Mouse (Mus musculus): ENCODE measurements at regions not wholly inside any gene's neighbourhood (a gene's known extent, or its start where the extent isn't known, plus 50 kb on each side); places are given as distances from the start of the nearest gene placed in this dataset.

DNA sequence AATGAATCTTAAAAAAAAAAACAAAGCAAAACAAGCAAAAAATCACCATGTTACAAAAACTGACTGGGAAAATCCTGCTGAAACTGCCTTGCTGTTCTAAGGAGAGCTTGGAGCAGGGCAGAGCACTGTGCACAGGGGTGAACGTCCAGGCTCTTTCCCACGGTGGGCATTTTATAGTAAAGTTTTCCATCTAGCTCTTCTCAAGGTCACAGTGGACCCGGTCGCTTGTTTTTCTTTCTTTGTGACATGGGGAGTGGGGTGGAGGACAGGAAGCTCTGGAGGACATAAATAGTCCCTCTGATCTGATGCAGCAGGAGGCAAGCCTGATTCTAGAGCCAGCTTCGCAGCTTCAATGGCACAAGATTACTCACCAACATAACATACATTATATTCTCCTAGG lies 395.9 kb upstream of the Zmiz1 start:
- 52% methylated on average over 5 of the region's 5 CpGs for WGBS
- H3K4me1 ChIP-seq = peaks cover 46% of the 10 kb centered on the region

GRCm38 (mm10) chr14:25064190-25064947 lies 394.6 kb upstream of the Zmiz1 start:
- WGBS = 28% methylated on average over 8 of the region's 8 CpGs
- peaks cover 42% of the 10 kb centered on the region for H3K4me1 ChIP-seq
- H3K4me3 ChIP-seq = no peak overlapping the region
- peak overlapping the region; percentile 7 for H3K27ac ChIP-seq
- ATAC-seq (ENCODE audit: insufficient number of reproducible peaks, insufficient read depth, low FRiP score, low TSS enrichment) = peak; percentile 68
- H3K27me3 ChIP-seq = no peaks in the 10 kb centered on the region
- H3K9ac ChIP-seq = 0 out of 2 replicates have a peak overlapping the region, but pooled peaks have one; percentile 10
- H3K9me3 ChIP-seq = no peaks in the 10 kb centered on the region
- no peaks in the 10 kb centered on the region for H3K36me3 ChIP-seq
- H3K4me2 ChIP-seq (replicated peaks) = no peak overlapping the region

More for the DNA sequence above, 395.9 kb upstream of the Zmiz1 start:
- H3K9me3 ChIP-seq = no peaks in the 10 kb centered on the region
- ATAC-seq (ENCODE audit: insufficient number of reproducible peaks, insufficient read depth, low FRiP score, low TSS enrichment) = no peak
- H3K4me2 ChIP-seq (replicated peaks) = no peak overlapping the region
- no peaks in the 10 kb centered on the region for H3K36me3 ChIP-seq
- no peak overlapping the region for H3K4me3 ChIP-seq
- H3K27ac ChIP-seq = 0 out of 2 replicates have a peak overlapping the region, but pooled peaks have one; percentile 7
- H3K9ac ChIP-seq = no peak overlapping the region
- H3K27me3 ChIP-seq = no peaks in the 10 kb centered on the region

DNA sequence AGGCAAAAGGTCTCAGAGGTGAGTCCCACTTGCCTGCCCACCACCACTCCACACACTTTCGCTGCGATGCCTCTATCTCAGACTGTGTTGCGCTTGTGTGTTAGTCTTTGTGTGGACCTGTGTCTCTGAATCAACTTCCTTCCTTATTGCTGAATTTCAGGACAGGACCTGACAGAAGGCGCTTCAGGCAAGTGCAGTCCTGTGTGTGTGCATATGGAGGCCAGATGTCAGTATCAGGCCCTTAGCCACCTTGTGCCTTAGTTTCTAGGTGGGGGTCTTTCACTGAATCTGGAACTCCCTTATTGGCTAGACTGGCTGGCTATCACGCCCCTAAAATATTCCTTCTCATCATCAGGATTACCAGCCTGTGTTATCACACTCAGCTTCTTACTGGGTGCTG lies 391.6 kb upstream of the Zmiz1 start:
- no peak for ATAC-seq (ENCODE audit: insufficient number of reproducible peaks, insufficient read depth, low FRiP score, low TSS enrichment)
- no peak overlapping the region for H3K4me2 ChIP-seq (replicated peaks)
- no peaks in the 10 kb centered on the region for H3K27me3 ChIP-seq
- peaks cover 42% of the 10 kb centered on the region for H3K4me1 ChIP-seq
- no peak overlapping the region for H3K9ac ChIP-seq
- no peak overlapping the region for H3K4me3 ChIP-seq
- H3K36me3 ChIP-seq = no peaks in the 10 kb centered on the region
- no peak overlapping the region for H3K27ac ChIP-seq
- WGBS = 45% methylated on average over 5 of the region's 5 CpGs
- H3K9me3 ChIP-seq = no peaks in the 10 kb centered on the region

GRCm38 (mm10) chr14:25068430-25068829 lies 390.6 kb upstream of the Zmiz1 start:
- H3K4me1 ChIP-seq = peaks cover 39% of the 10 kb centered on the region

GRCm38 (mm10) chr14:25073143-25073542 lies 385.8 kb upstream of the Zmiz1 start:
- 58% methylated on average over 5 of the region's 5 CpGs for WGBS
- Histone ChIP-seq H3K9ac (no peak overlapping the region), H3K4me3 (no peak overlapping the region), H3K4me1 (no peaks in the 10 kb centered on the region), H3K27me3 (no peaks in the 10 kb centered on the region), H3K9me3 (no peaks in the 10 kb centered on the region), H3K4me2 (replicated peaks) (no peak overlapping the region), H3K36me3 (no peaks in the 10 kb centered on the region), H3K27ac (no peak overlapping the region)
- ATAC-seq (ENCODE audit: insufficient number of reproducible peaks, insufficient read depth, low FRiP score, low TSS enrichment) = no peak

More at GRCm38 (mm10) chr14:25068430-25068829, 390.6 kb upstream of the Zmiz1 start:
- Histone ChIP-seq H3K36me3 (no peaks in the 10 kb centered on the region), H3K4me3 (no peak overlapping the region), H3K27ac (no peak overlapping the region), H3K4me2 (replicated peaks) (no peak overlapping the region), H3K27me3 (no peaks in the 10 kb centered on the region), H3K9me3 (no peaks in the 10 kb centered on the region), H3K9ac (no peak overlapping the region)
- WGBS = 41% methylated on average over 8 of the region's 8 CpGs
- no peak for ATAC-seq (ENCODE audit: insufficient number of reproducible peaks, insufficient read depth, low FRiP score, low TSS enrichment)

DNA sequence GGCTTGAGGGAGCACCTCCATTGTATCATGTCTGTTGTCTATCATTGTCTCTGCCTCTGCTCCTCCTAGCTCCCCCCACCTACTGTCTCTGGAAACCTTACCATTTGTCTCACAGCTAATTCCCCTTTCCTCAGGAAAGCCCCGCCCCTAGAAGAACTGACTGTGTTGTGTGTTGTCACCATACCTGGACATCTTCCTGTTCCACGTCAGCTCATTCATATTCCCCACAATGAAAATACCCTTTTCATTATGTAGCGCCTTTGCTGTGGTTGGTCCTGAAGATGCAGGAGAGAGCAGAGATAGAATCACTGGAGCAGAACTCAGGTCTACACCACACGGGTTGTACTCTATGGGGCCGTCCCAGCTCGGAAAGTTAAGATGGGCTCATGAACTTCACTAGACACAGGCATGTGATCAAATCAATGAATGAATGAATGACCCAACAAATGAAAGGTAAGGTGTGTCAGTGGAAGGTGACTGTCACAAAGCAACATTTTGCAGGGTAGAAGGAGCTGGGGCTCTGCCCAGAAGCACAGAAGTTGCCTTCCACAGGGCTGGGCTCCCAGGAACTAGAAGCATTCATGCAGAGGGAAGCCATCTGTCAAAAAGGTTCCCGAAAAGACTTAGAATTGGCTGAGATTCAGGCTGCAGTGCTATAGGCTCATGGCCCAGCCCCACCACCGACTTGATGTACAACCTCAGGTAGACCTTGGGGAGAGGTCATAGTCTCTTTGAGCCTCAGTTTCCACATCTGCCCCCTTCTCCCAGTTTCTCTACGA lies 384.8 kb upstream of the Zmiz1 start:
- WGBS = 89% methylated on average over 9 of the region's 9 CpGs
- no peaks in the 10 kb centered on the region for H3K4me1 ChIP-seq
- no peaks in the 10 kb centered on the region for H3K36me3 ChIP-seq
- H3K4me2 ChIP-seq (replicated peaks) = no peak overlapping the region
- no peaks in the 10 kb centered on the region for H3K9me3 ChIP-seq
- H3K4me3 ChIP-seq = no peak overlapping the region
- H3K27ac ChIP-seq = no peak overlapping the region
- no peak for ATAC-seq (ENCODE audit: insufficient number of reproducible peaks, insufficient read depth, low FRiP score, low TSS enrichment)
- H3K9ac ChIP-seq = no peak overlapping the region
- H3K27me3 ChIP-seq = no peaks in the 10 kb centered on the region

DNA sequence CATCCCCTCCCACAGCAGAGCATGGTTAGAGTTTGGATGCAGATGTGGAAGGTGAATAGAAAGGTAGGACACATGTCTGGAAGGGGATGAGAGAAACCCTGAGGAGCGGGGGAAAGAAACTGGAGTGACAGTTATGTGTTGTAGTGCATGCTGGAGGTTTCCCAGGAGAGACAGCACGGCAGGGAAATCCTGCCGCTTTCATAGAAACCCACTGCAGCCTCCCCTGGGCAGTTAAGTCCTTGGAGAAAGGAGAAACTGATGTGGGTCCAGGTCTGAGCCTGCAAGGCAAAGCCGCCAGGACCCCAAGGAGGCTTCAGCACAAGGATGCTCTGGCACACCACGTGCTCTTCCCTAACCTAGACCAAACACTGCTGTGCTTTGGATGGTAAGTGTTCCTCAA lies 384.1 kb upstream of the Zmiz1 start:
- Histone ChIP-seq H3K9ac (no peak overlapping the region), H3K9me3 (no peaks in the 10 kb centered on the region), H3K4me3 (no peak overlapping the region), H3K27ac (no peak overlapping the region), H3K4me1 (no peaks in the 10 kb centered on the region), H3K4me2 (replicated peaks) (no peak overlapping the region), H3K36me3 (no peaks in the 10 kb centered on the region), H3K27me3 (no peaks in the 10 kb centered on the region)
- 90% methylated on average over 5 of the region's 5 CpGs for WGBS
- ATAC-seq (ENCODE audit: insufficient number of reproducible peaks, insufficient read depth, low FRiP score, low TSS enrichment) = no peak

- 70% methylated on average over 3 of the region's 3 CpGs for WGBS
- Histone ChIP-seq H3K4me3 (no peak overlapping the region), H3K4me2 (replicated peaks) (no peak overlapping the region), H3K36me3 (no peaks in the 10 kb centered on the region), H3K9ac (no peak overlapping the region), H3K9me3 (no peaks in the 10 kb centered on the region), H3K4me1 (no peaks in the 10 kb centered on the region), H3K27me3 (no peaks in the 10 kb centered on the region), H3K27ac (no peak overlapping the region)
- no peak for ATAC-seq (ENCODE audit: insufficient number of reproducible peaks, insufficient read depth, low FRiP score, low TSS enrichment)
Measured at GRCm38 (mm10) chr14:25080431-25080830, 378.6 kb upstream of the Zmiz1 start.

GRCm38 (mm10) chr14:25083847-25084246 lies 375.1 kb upstream of the Zmiz1 start:
- Histone ChIP-seq H3K4me3 (no peak overlapping the region), H3K4me1 (no peaks in the 10 kb centered on the region), H3K27ac (no peak overlapping the region), H3K9me3 (no peaks in the 10 kb centered on the region), H3K9ac (no peak overlapping the region), H3K27me3 (no peaks in the 10 kb centered on the region), H3K36me3 (no peaks in the 10 kb centered on the region), H3K4me2 (replicated peaks) (no peak overlapping the region)
- no peak for ATAC-seq (ENCODE audit: insufficient number of reproducible peaks, insufficient read depth, low FRiP score, low TSS enrichment)
- 76% methylated on average over 4 of the region's 4 CpGs for WGBS

DNA sequence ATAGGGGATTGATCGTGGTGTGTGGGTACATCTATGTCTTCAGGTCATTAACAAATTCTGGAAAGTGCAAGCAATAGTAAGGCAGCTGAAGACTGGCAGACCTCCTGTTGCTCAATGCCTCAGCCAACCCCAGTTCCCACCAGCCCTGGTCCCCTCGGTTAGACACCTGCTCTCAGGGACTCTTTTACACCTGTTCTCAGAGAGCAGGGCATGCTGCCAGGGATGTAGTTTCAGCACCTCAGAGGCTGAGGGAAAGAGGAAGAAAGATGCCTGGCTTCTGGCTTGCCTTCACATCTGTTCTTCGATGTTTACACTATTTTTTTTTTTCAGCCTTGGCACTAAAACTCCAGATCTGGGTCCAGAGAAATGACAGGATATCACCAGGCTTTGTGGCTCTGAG lies 362.2 kb upstream of the Zmiz1 start:
- 86% methylated on average over 3 of the region's 3 CpGs for WGBS

GRCm38 (mm10) chr14:25105391-25105790 lies 353.6 kb upstream of the Zmiz1 start:
- Histone ChIP-seq H3K9me3 (no peaks in the 10 kb centered on the region), H3K36me3 (no peaks in the 10 kb centered on the region), H3K4me3 (no peak overlapping the region), H3K4me1 (peaks cover 37% of the 10 kb centered on the region), H3K27me3 (no peaks in the 10 kb centered on the region), H3K27ac (peak overlapping the region; percentile 74), H3K9ac (no peak overlapping the region), H3K4me2 (replicated peaks) (no peak overlapping the region)
- peak; percentile 59; the same call in 1 of the 2 replicates for ATAC-seq (ENCODE audit: insufficient number of reproducible peaks, insufficient read depth, low FRiP score, low TSS enrichment)
- WGBS = 51% methylated on average over 10 of the region's 10 CpGs

More for the DNA sequence above, 362.2 kb upstream of the Zmiz1 start:
- Histone ChIP-seq H3K27me3 (no peaks in the 10 kb centered on the region), H3K4me3 (no peak overlapping the region), H3K27ac (no peak overlapping the region), H3K4me1 (no peaks in the 10 kb centered on the region), H3K9ac (no peak overlapping the region), H3K9me3 (0 out of 2 replicates have a peak, but pooled peaks cover 9% of the 10 kb centered on the region), H3K36me3 (no peaks in the 10 kb centered on the region), H3K4me2 (replicated peaks) (no peak overlapping the region)
- no peak for ATAC-seq (ENCODE audit: insufficient number of reproducible peaks, insufficient read depth, low FRiP score, low TSS enrichment)

GRCm38 (mm10) chr14:25106451-25106850 lies 352.5 kb upstream of the Zmiz1 start:
- ATAC-seq (ENCODE audit: insufficient number of reproducible peaks, insufficient read depth, low FRiP score, low TSS enrichment) = no peak
- H3K4me1 ChIP-seq = peaks cover 37% of the 10 kb centered on the region
- no peaks in the 10 kb centered on the region for H3K9me3 ChIP-seq
- H3K4me2 ChIP-seq (replicated peaks) = no peak overlapping the region
- H3K36me3 ChIP-seq = no peaks in the 10 kb centered on the region
- no peak overlapping the region for H3K27ac ChIP-seq
- H3K9ac ChIP-seq = no peak overlapping the region
- no peaks in the 10 kb centered on the region for H3K27me3 ChIP-seq
- 96% methylated on average over 2 of the region's 2 CpGs for whole genome bisulfite sequencing
- no peak overlapping the region for H3K4me3 ChIP-seq

Data from embryonic facial prominence, embryonic 12.5 days (tissue).